Mouse (Mus musculus) megakaryocyte-erythroid progenitor cell, adult 5-6 weeks (primary cell): ENCODE results near the gene Calm3. TPM values are rescaled to one million over a fixed set of nuclear protein-coding genes. Genes with fewer than 3 reads are reported as not detected.

Experiments used
- ATAC-seq: replicated peaks from 2 replicates; pipeline ENCODE4 v1.8.0; 2016; ENCODE audit warnings: mild to moderate bottlenecking, inconsistent platforms; ENCODE audit not compliant: severe bottlenecking, poor library complexity, low FRiP score, low TSS enrichment
- total RNA-seq, 2 experiments: library from RNA; stranded (forward) in 1 of 2; stranded (reverse) in 1 of 2; fragments of 200-1000, 215-1000 nt in 1 of 2; fragments of >200 nt in 1 of 2; fragmentation: Nextera tagmentation in 1 of 2; gene quantifications; 2 replicates each; pipeline ENCODE4 v1.2.3; 2014 to 2017

Calm3 gene
- total RNA-seq, 2 experiments from 2014 or later, result 291 to 512 TPM

DNA sequence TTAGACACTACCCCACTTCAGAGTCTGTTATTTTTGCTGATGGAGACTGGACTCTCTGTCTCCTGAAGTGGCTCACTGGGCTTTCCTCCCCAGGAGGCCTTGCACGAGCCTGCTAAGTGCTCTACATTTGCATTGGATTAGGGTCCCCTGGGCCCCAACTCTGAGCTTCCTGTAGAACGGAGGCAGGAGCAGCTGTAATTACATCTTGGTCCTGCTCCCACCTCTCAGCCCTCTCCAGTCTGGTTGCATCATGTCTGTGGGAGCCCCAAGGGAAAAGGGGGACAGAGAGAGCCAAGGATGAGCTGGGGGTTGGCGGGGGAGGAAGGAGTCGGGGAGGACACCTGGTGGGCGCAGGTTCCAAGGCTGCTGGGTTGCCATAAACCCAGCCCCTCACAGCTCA, 23.4 kb downstream of the Calm3 start:
- no peak for ATAC-seq

DNA sequence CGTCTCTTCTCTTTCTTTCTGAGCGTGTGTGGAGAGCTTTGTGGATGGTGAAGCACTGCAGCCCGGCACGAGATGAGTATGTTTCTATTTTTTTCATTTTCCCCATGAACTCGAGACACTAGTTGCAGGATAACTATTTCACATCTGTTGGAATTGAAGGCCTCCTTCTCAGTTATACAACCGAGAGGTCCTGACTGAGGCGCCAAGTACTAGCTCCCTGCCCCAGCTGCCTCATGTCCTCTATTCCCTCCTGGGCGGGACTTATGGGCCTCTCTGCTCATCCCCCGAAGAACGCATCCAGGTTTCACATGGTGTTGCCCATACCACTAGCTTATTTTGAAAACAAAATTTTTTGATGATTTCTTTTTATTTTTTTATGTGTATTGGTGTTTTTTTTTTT, 28.4 kb downstream of the Calm3 start:
- no peak for ATAC-seq

DNA sequence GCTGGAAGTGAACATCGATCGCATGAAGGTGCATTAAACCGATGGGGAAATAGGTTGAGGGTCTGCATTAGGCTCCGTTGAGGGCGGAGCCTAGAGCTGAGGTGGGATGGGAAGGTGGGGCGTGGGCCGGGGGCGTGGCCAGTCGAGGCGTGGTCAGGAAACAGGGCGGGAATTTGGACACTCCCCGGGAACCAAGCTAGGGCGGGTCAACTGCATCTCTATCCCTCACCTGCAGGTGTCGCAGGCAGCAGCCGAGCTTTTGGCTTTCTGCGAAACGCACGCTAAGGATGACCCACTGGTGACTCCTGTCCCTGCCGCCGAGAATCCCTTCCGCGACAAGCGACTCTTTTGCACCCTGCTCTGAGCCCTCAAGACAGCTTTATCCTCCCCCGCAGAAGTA, 28.9 kb downstream of the Calm3 start:
- peak; percentile 55 for ATAC-seq

DNA sequence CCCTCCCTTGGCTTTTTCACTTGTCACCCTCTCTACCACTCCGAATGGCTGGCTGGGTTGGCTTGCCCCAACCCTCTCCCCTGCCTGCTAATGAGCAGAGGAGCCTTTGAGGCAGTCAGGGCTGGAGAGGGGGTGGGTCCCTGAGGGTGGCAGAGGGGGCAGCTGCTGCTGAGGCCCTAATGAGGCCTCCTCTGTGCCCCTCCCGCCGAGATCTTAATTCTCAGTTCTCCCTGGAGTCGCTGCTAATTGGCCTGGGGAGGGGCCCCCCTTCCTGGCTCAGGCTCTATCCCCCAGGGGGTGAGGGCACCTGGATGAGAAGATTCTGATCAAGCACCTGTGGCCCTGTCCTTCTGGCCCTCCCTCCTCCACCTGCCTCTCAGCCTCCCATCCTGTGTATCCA, 29.6 kb downstream of the Calm3 start:
- ATAC-seq, result no peak

- ATAC-seq, result no peak
Observed at GRCm38 (mm10) chr7:16893612-16894011, 30.3 kb downstream of the Calm3 start.

DNA sequence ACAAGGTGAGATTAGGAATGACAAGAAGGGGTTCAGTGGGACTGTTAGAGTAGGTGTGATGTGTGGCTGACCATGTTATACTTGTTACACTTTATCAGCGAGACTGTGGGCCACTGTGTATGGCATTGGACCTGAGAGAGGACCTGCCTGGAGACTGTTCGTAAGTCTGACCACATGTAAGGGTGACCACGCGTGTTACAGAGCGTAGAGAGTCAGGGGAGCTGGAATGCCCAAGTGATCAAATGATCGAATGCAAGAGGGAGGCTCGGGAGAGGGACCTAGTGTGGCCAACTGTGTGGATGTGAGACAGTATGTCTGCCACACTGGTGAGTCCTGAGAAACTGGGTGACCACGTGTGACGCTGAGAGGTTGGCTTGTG, 31.6 kb downstream of the Calm3 start:
- no peak for ATAC-seq

- ATAC-seq, result peak; percentile 82
Observed at GRCm38 (mm10) chr7:16891641-16892351, 32.1 kb downstream of the Calm3 start, which contains the start of gene Gng8. TSS of gene Gng8 (plus strand) at chr7:16891786.

DNA sequence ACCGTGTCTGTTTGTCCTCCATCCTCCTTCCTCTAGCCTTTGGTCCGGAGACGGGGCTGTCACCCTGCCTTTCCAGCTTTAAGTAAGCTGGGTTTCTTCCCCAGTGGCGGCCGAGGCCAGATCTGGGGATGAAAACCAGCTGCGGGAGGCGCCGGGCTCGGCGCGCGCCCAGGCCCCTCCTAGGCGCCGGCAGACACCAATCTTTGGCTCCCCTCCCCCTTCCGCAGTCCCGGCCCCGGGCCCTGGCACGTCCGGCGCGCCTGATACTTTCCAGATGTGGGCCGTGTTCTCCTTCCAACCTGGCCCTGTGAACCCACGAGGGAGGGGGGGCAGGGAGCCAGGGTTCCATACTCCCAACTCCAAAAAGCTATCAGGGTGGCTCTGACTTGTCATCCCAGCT, 33.0 kb downstream of the Calm3 start:
- ATAC-seq, result no peak

- ATAC-seq, result no peak
Observed at GRCm38 (mm10) chr7:16890536-16890935, 33.4 kb downstream of the Calm3 start.

DNA sequence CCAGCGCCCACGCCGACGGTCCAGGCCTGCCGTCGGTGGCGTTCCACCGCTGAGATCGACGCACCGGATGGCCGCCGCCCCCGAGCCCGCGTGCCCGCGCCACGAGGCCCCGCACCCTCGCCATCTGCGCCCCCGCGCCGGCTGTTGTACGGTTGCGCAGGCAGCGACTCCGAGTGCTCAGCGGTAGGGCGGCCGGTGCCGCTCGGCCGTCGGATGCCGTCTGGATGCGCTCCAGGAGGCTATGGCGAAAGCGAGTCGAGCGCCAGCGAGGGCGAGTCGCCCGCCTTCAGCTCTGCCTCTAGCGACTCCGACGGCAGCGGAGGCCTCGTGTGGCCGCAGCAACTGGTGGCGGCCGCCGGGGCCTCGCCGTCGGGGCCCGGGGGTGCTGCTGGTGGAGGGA, 38.0 kb downstream of the Calm3 start:
- ATAC-seq, result no peak

- no peak for ATAC-seq
Observed at GRCm38 (mm10) chr7:16885271-16885776, 38.6 kb downstream of the Calm3 start.

GRCm38 (mm10) chr7:16884334-16884733, 39.6 kb downstream of the Calm3 start:
- no peak for ATAC-seq

- ATAC-seq, result no peak
Observed at GRCm38 (mm10) chr7:16883162-16883561, 40.8 kb downstream of the Calm3 start.

DNA sequence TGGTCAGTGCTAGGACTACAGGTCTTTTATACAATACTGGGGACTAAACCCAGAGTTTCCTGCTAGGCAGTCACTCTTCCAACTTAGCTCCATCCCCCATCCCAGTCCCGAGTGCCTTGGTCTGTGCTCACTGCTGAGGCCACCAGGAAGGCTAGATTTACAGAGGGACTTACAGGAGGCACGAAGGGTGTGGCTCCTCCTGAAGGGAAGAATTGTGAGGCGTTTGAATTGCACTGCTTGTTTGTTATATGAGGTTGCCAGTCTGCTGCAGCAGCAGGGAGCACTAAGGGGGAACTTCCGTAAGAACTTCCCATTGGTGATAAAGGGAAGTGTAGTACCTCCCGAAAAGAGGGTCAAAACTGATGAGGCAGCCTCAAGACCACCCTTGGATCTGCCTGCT, 43.3 kb downstream of the Calm3 start:
- no peak for ATAC-seq

- no peak for ATAC-seq
Observed at GRCm38 (mm10) chr7:16879796-16880547, 43.9 kb downstream of the Calm3 start.

- ATAC-seq, result no peak
Observed at GRCm38 (mm10) chr7:16877717-16878116, 46.2 kb downstream of the Calm3 start.

- ATAC-seq, result no peak
Observed at GRCm38 (mm10) chr7:16876608-16877007, 47.3 kb downstream of the Calm3 start.

DNA sequence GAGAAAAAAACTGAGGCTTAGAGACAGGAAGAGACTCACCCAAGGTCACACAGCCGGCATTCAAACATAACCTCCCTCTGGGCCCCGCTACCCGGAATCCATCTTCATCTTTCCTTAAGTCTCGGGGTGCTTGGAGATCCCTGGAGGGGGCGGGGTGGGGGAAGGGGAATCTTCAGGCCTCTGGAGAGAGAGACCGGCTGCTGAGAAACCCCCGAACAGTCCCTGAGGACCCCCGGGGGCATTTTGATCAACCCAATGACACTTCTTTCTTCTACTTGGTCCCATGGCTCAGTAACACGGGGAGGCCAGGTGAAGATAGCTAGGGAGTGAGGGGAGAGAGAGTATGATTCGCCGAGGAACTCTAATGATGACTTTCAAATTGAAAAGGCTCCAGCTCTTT, 47.9 kb downstream of the Calm3 start:
- no peak for ATAC-seq

DNA sequence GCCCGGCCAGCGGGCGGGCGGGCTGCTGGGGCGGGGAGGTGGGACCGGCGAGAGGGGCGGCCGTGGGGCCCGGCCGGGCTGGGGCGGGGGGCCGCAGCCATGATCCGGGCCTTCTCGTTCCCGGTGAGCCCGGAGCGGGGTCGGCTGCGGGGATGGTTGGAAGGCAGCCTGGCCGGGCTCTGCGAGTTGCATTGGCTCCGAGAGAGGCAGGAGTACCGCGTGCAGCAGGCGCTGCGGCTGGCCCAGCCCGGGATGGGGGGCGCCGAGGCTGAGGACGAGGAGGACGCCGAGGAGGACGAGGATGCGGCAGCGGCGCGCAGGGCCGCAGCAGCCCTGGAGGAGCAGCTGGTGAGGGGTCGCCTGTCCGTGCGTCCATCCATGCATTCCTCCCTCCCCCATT, 48.6 kb downstream of the Calm3 start:
- no peak for ATAC-seq

DNA sequence AGATGAGACGGTGACA, 48.8 kb downstream of the Calm3 start, which contains the start of gene Dact3:
Dact3 (plus strand) TSS at position 8 of the 16 bp plus-strand sequence.
- no peak for ATAC-seq

DNA sequence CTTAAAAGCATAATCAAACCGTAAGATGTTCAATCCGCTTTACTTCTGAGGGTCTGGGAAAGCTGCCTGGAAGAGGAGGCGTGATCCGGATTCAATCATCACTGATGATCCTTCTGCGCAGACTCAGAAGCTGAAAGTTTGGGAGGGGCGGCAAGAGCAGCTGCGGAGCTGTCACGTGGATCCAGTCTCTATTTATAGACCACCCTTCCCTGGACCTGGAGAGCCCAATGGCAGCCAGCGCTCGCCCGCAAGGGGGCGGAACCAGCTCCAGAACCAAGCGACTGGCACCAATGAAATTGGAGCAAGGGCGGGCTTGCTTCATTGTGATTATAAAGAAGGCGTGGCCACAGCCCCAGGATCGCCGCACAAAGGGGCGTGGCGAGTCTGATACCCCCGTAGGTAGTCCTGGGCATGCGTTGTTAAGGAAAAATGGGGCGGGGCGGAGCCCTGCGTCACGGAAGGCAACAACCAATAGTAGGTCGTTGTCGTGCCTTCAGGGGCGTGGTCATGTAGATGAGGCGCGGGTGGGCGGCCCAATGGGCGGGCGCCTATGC, 49.1 kb downstream of the Calm3 start:
- peak; percentile 92 for ATAC-seq
